ENCODE assay signal across 13 mouse cellular contexts in genomic region chr4:81625348-81625934, GRCm38 (mm10).
DNase-seq lines count a peak whose midpoint lies in the region; ATAC-seq and TF ChIP-seq lines count a peak whose summit lies in the region.
"Had no signal": no experiment of that assay in that cellular context is flagged by ENCODE, and none has a peak within 500 bp of the region (broad histone marks: within the 10 kb centered on the region; RNA-seq: fewer than 3 reads in every experiment).

No protein-coding gene starts in this region.

- H3K4me3 ChIP-seq in hindbrain, postnatal 0 days (ENCODE audit: low read length) = no peak overlapping the region
- H3K4me3 ChIP-seq in hindbrain, embryonic 11.5 days (ENCODE audit: low read depth, low read length) = no peak overlapping the region
- H3K4me3 ChIP-seq in midbrain, postnatal 0 days (ENCODE audit: low read depth, low read length) = no peak overlapping the region
- H3K4me3 ChIP-seq in midbrain, embryonic 15.5 days = no peak overlapping the region
- H3K4me3 ChIP-seq in forebrain, embryonic 13.5 days = no peak overlapping the region
- H3K4me3 ChIP-seq: embryonic facial prominence, embryonic 15.5 days; hindbrain, embryonic 12.5 days; liver, embryonic 13.5 days; stomach, embryonic 15.5 days had no signal

- H3K9me3 ChIP-seq in hindbrain, postnatal 0 days (ENCODE audit: low read length) = no peaks in the 10 kb centered on the region
- H3K9me3 ChIP-seq in hindbrain, embryonic 11.5 days (ENCODE audit: control insufficient read depth, low read length) = no peaks in the 10 kb centered on the region
- no peaks in the 10 kb centered on the region for H3K9me3 ChIP-seq in midbrain, postnatal 0 days (ENCODE audit: low read length)
- H3K9me3 ChIP-seq in midbrain, embryonic 15.5 days = no peaks in the 10 kb centered on the region
- no peaks in the 10 kb centered on the region for H3K9me3 ChIP-seq in forebrain, embryonic 13.5 days (replicated peaks)
- H3K9me3 ChIP-seq: embryonic facial prominence, embryonic 15.5 days; hindbrain, embryonic 12.5 days; liver, embryonic 13.5 days; stomach, embryonic 15.5 days had no signal

- no peak overlapping the region for H3K4me2 ChIP-seq in hindbrain, postnatal 0 days (ENCODE audit: low read depth, low read length)
- H3K4me2 ChIP-seq in hindbrain, embryonic 11.5 days (replicated peaks; ENCODE audit: low read depth, low read length) = no peak overlapping the region
- H3K4me2 ChIP-seq in midbrain, postnatal 0 days (ENCODE audit: low read depth, low read length, poor library complexity, severe bottlenecking) = no peak overlapping the region
- no peak overlapping the region for H3K4me2 ChIP-seq in midbrain, embryonic 15.5 days
- H3K4me2 ChIP-seq in forebrain, embryonic 13.5 days = no peak overlapping the region
- H3K4me2 ChIP-seq: embryonic facial prominence, embryonic 15.5 days; hindbrain, embryonic 12.5 days; liver, embryonic 13.5 days; stomach, embryonic 15.5 days had no signal

- no peak for ATAC-seq in hindbrain, postnatal 0 days
- ATAC-seq in hindbrain, embryonic 11.5 days (ENCODE audit: low FRiP score) = no peak
- ATAC-seq in midbrain, postnatal 0 days (ENCODE audit: low FRiP score) = no peak
- no peak for ATAC-seq in midbrain, embryonic 15.5 days (replicated peaks)
- ATAC-seq in forebrain, embryonic 13.5 days = peak; percentile 85

- H3K9ac ChIP-seq in hindbrain, postnatal 0 days (replicated peaks; ENCODE audit: low read length) = no peak overlapping the region
- no peak overlapping the region for H3K9ac ChIP-seq in hindbrain, embryonic 11.5 days (ENCODE audit: low read depth, low read length)
- H3K9ac ChIP-seq in midbrain, postnatal 0 days (replicated peaks; ENCODE audit: low read length, poor library complexity, severe bottlenecking) = no peak overlapping the region
- H3K9ac ChIP-seq in midbrain, embryonic 15.5 days = no peak overlapping the region
- no peak overlapping the region for H3K9ac ChIP-seq in forebrain, embryonic 13.5 days
- H3K9ac ChIP-seq: embryonic facial prominence, embryonic 15.5 days; hindbrain, embryonic 12.5 days; liver, embryonic 13.5 days; stomach, embryonic 15.5 days had no signal

- H3K4me1 ChIP-seq in hindbrain, postnatal 0 days (ENCODE audit: insufficient read depth, low read length) = no peaks in the 10 kb centered on the region
- H3K4me1 ChIP-seq in hindbrain, embryonic 11.5 days (replicated peaks; ENCODE audit: control insufficient read depth, insufficient read depth, low read length) = no peaks in the 10 kb centered on the region
- no peaks in the 10 kb centered on the region for H3K4me1 ChIP-seq in midbrain, postnatal 0 days (ENCODE audit: insufficient read depth, low read length)
- H3K4me1 ChIP-seq in midbrain, embryonic 15.5 days = no peaks in the 10 kb centered on the region
- H3K4me1 ChIP-seq in forebrain, embryonic 13.5 days = peaks cover 9% of the 10 kb centered on the region
- H3K4me1 ChIP-seq: liver, embryonic 13.5 days; stomach, embryonic 15.5 days had no signal

- H3K36me3 ChIP-seq in hindbrain, postnatal 0 days (ENCODE audit: insufficient read depth, low read length) = no peaks in the 10 kb centered on the region
- H3K36me3 ChIP-seq in hindbrain, embryonic 11.5 days (ENCODE audit: control insufficient read depth, insufficient read depth, low read length) = no peaks in the 10 kb centered on the region
- H3K36me3 ChIP-seq in midbrain, postnatal 0 days (ENCODE audit: insufficient read depth, low read length) = no peaks in the 10 kb centered on the region
- no peaks in the 10 kb centered on the region for H3K36me3 ChIP-seq in midbrain, embryonic 15.5 days (replicated peaks)
- no peaks in the 10 kb centered on the region for H3K36me3 ChIP-seq in forebrain, embryonic 13.5 days (ENCODE audit: poor library complexity, severe bottlenecking)
- H3K36me3 ChIP-seq: embryonic facial prominence, embryonic 15.5 days; hindbrain, embryonic 12.5 days; liver, embryonic 13.5 days; stomach, embryonic 15.5 days had no signal

- no peak for TF ChIP-seq CTCF in hindbrain, postnatal 0 days (IDR thresholded peaks at IDR 0.05; ENCODE audit: low read depth)
- TF ChIP-seq CTCF in midbrain, postnatal 0 days (IDR thresholded peaks at IDR 0.05) = no peak

- WGBS in hindbrain, postnatal 0 days = 49% methylated on average over 10 of the region's 10 CpGs
- WGBS in hindbrain, embryonic 11.5 days = 72% methylated on average over 10 of the region's 10 CpGs
- 54% methylated on average over 10 of the region's 10 CpGs for WGBS in midbrain, postnatal 0 days
- WGBS in midbrain, embryonic 15.5 days = 45% methylated on average over 10 of the region's 10 CpGs
- 27% methylated on average over 10 of the region's 10 CpGs for WGBS in forebrain, embryonic 13.5 days

- peak; percentile 30 for DNase-seq in hindbrain, postnatal 0 days (ENCODE audit: low spot score)
- no peak for DNase-seq in hindbrain, embryonic 11.5 days (ENCODE audit: low spot score)
- DNase-seq in midbrain, postnatal 0 days (ENCODE audit: low spot score) = peak; percentile 17
- DNase-seq in skeletal muscle tissue, adult 2 months (ENCODE audit: low read depth, low spot score) = peak; percentile 7
- no peak for DNase-seq in frontal cortex, postnatal 36 days (ENCODE audit: low spot score in 2 of 2)
- DNase-seq: heart, adult 18-20 months; kidney, adult 9 months; liver, embryonic 13.5 days had no signal

- no peaks in the 10 kb centered on the region for H3K27me3 ChIP-seq in hindbrain, postnatal 0 days (ENCODE audit: insufficient read depth, low read length)
- H3K27me3 ChIP-seq in hindbrain, embryonic 11.5 days (ENCODE audit: control insufficient read depth, insufficient read depth, low read length) = no peaks in the 10 kb centered on the region
- no peaks in the 10 kb centered on the region for H3K27me3 ChIP-seq in midbrain, postnatal 0 days (ENCODE audit: insufficient read depth, low read length)
- H3K27me3 ChIP-seq in midbrain, embryonic 15.5 days (replicated peaks) = no peaks in the 10 kb centered on the region
- H3K27me3 ChIP-seq in forebrain, embryonic 13.5 days = no peaks in the 10 kb centered on the region
- H3K27me3 ChIP-seq: embryonic facial prominence, embryonic 15.5 days; hindbrain, embryonic 12.5 days; liver, embryonic 13.5 days; stomach, embryonic 15.5 days had no signal

- no peak overlapping the region for H3K27ac ChIP-seq in hindbrain, postnatal 0 days
- no peak overlapping the region for H3K27ac ChIP-seq in hindbrain, embryonic 11.5 days (ENCODE audit: low read depth, low read length)
- H3K27ac ChIP-seq in midbrain, postnatal 0 days (ENCODE audit: low read depth, low read length) = no peak overlapping the region
- no peak overlapping the region for H3K27ac ChIP-seq in midbrain, embryonic 15.5 days
- H3K27ac ChIP-seq in forebrain, embryonic 13.5 days = no peak overlapping the region
- H3K27ac ChIP-seq: embryonic facial prominence, embryonic 15.5 days; hindbrain, embryonic 12.5 days; liver, embryonic 13.5 days; stomach, embryonic 15.5 days had no signal

Comparison
In these comparisons a context has a peak if more than half of its experiments do, and no peak if none do; other contexts are left out.
1. DNase-seq: peak in hindbrain, postnatal 0 days (single experiment), midbrain, postnatal 0 days (single experiment) and skeletal muscle tissue, adult 2 months (single experiment); none in hindbrain, embryonic 11.5 days (single experiment) and frontal cortex, postnatal 36 days (0 of 2).